Mouse (Mus musculus) ovary, adult 18-20 months (tissue): Measurements from ENCODE around the gene Ppp4r2.

Source experiments
- DNase-seq: peaks from one replicate; pipeline ENCODE4 v3.0.0; 2022; ENCODE audit warnings: low spot score, mixed read lengths

Gene Ppp4r2

GRCm38 (mm10) chr6:100883233-100883632 lies 49.8 kb downstream of the Ppp4r2 start:
- DNase-seq: no peak

DNA sequence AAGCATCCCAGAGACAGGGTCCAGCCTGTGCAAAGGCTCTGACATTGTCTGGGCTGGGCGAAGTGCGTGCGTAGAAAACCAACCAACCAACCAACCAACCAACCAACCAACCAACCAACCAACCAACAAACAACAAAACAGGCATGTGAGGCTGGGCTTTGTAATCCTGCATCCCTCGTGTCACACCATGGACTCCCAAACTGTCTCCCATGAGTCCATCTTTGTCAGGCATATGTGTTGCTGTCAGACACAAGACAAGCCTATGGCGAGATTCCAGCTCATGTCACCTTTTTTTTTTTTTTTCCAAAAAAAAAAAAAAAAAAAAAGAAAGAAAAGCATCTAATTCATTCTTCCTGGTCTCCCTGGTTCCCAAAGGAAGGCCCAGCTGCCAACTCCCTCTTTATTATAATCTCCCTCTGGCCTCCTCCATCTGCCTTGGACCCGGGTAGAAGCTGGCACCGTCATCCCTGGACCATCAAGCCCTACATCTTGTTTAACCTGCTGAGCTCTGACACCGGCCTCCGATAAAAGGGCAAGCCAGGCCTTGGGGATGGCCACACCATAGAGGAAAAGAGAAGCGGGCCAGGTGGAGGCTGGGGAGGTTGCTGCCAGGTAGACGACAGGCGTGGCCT lies 51.3 kb downstream of the Ppp4r2 start:
- no peak for DNase-seq

DNA sequence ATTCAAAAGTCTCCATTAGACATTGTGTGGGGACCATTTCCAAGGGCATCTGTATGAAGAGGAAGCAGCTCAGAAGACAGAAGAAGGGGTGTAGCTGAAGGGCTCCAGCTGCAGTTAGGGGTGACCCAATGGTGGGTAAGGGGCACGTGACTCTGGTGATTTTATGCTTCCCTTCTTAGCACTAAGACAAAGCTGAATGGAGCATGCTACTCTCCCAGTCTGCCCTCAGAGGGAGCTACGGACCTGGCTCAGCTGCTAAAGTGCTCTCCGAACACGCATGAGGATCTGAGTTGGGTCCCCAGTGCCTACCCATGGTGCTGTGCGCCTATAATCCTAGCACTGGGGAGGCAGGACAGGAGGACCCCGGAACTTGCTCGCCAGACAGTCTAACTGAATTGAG lies 52.0 kb downstream of the Ppp4r2 start:
- DNase-seq: no peak

DNA sequence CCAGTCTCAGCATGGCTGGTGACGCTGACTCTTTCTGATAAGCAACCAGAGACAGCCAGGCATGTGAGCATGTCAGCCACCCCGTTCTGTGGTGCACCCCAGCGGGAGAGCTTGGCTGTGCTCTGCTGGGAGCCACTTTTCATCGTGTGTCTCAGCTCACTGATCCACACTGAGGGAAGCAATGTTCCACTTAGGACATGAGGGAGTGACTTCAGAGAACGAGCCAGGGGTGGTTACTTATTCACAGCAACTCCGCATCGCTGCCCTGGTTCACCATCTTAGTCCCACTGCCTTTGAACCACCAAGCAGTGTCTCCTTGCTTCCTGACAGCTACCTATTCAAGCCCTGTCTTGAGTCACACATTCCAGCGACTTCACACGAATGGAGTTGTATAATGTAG lies 53.6 kb downstream of the Ppp4r2 start:
- no peak for DNase-seq

DNA sequence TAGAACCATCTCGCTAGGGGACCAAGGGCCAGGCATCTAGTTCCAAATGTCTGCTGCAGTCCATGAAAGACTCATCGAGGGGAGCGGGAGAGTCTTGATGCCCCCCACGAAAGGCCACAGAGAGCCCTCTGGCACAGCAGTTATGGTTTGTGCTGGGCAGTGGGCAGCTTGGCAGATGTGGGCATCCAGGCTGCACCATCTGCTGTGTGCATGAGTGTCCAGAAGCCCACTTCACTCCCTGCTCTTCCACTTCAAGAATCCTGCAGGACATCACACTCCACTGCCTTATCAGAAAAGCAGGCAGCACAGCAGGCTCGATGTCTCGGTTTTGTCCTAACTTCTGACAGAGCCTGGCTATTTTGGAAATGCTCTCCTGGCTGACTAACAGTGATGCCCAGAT lies 55.9 kb downstream of the Ppp4r2 start:
- no peak for DNase-seq

DNA sequence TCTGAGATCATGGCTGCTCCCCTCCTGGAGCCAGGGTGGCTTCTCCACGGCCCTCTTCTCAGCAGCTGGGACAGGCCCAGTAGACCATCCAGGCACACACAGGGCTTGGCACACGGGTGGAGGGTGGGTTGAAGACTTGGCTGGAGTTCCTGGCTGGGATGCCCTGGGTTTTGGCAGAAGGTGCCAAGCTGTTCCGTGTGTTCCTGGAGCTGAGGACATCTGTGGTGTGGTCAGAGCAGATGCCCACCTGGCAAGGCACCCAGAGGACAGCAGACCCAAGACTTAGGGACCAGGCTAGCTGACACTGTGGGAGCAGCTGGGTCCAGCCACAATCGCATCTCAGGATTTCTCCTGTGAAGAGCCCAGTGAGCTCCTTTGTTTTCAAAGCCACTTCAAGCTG lies 59.1 kb downstream of the Ppp4r2 start:
- no peak for DNase-seq

GRCm38 (mm10) chr6:100893073-100893472 lies 59.7 kb downstream of the Ppp4r2 start:
- DNase-seq: no peak

- DNase-seq: no peak
These were observed 61.8 kb downstream of the Ppp4r2 start for GRCm38 (mm10) chr6:100895183-100895582.

DNA sequence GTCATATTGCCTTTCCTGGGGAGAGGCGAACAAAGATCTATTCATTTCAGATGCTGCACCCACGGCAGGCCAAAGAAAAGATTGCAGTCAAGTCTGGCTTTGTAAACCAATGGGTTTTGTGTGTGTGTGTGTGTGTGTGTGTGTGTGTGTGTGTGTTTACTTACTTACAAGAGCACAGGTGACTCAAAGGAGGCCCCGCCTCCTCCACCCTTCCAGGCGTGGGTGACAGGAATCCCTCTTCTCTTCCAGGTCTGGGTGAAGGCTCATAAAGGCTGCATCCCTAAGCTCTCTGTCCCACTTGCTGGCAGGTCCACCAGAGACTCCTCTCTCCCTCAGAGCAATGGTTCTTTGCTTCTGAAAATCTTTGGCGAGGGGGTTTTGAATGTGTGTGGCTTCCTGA lies 63.5 kb downstream of the Ppp4r2 start:
- no peak for DNase-seq

DNA sequence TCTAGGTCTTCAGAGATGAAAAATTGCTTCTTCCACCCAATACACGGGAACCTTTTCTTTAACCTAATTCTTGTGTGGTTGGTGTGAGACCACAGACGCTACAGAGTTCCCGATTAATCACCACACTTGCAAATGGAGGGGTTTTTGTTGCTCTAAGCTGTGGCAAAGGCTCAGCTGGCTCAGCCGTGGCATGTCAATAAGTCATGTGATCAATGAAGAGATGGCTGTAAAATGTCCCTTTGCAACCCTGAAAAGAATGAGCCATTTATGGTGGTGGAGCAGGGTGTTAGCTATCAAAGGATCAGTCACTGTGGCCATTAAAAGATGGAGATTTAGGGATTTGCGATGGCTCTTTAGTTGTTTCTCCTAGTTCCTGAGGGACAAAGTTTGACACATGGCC lies 71.0 kb downstream of the Ppp4r2 start:
- DNase-seq: no peak

DNA sequence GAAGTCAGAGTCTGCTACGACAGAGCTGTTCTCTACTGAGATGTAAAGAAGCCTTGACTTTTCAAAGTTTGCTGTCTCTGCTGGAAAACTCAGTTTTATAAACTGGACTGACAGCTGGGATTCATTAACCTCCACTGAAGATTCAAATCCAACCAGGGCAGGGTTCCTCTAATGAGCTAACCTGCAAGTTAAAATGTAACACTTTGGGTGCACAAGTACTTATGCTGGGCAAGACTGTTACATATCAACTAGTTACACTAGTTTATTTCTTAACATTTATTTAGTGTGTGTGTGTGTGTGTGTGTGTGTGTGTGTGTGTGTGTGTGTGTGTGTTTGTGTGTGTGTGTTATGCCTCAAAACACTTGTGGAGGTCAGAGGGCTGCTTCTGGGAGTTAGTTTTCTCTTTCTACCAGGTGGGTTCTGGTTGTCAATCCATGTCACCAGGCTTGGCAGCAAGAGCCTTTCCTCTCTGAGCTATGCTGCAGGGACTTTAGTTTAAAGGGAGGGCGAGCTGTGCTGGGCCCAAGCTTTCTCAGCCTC lies 76.8 kb downstream of the Ppp4r2 start:
- no peak for DNase-seq
